Mouse (Mus musculus): ENCODE measurements at regions not wholly inside any gene's neighbourhood (a gene's known extent, or its start where the extent isn't known, plus 50 kb on each side); places are given as distances from the start of the nearest gene placed in this dataset.

DNA sequence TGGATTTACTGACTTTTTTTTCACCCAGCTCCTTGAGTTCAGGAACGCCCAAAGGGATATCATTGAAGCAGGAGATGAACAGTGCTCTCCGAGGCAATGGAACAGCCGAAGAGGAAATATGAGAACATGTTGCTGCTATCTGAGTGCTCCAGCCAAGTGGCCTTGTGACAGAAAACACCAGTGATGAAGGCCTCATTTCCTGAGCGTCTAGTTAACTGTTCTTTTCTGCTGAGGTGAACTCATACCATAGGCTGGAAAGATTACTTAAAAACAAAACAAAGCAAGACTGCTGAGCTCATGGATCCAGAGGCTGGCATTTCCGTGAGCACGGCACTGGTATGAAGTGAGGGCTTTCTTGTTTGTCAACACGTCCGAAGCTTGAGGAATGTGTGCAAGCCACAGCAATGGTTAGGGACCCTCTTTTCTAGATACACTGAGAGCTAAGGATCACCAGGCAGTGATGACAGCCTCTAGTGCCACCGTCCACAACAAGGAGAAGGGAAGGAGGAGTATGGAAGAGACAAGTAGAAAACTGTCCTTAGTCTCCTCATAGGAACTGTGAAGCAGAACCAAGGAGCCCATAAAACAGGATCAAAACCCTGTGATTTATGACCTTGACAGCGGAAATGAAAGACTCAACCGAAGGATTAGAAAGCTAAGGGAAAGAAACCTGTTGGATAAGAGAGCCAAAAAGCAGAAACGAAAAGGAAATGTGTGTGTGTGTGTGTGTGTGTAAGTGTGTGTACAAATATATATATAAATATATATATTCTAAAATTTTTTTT lies 200.4 kb downstream of the Fam43a start:
- peak in 1 of 2 experiments; percentile 66 for DNase-seq

DNA sequence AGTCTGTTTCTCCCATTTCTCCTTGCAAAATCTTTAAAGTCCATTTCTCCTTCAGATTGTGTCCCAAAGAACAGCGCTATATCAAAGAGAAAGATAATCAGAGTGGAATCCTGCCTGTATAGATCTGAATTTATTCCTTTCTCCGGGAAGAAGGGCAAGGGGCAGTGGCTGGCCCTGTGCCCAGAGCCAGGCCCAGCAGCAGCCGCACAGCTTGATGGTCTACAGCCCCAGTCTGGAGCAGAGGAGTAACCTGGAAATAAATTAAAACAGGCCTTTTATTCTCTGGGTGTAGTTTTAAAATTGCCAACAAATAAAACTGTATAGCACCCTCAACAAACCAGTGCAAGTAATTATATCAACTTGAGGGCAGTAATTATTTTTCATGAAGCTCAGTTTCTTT lies 204.5 kb downstream of the Fam43a start:
- no peak for DNase-seq

DNA sequence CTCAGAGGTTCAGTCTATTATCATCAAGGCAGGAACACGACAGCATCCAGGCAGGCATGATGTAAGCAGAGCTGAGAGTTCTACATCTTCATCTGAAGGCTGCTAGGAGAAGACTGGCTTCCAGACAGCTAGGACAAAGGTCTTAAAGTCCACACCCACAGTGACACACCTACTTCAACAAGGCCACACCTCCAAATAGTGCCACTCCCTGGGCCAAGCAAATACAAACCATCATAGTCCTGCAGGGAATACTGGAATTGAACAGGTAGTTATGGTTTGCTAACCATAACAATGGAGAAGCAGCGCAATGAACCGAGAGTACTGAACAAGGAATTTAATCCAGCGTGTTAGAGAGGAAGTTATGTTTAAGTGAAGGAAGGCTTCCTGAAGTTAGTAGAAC lies 206.7 kb downstream of the Fam43a start:
- peak in 1 of 2 experiments; percentile 0 for DNase-seq

GRCm38 (mm10) chr16:30818541-30819120 lies 219.1 kb downstream of the Fam43a start:
- DNase-seq: no peak

DNA sequence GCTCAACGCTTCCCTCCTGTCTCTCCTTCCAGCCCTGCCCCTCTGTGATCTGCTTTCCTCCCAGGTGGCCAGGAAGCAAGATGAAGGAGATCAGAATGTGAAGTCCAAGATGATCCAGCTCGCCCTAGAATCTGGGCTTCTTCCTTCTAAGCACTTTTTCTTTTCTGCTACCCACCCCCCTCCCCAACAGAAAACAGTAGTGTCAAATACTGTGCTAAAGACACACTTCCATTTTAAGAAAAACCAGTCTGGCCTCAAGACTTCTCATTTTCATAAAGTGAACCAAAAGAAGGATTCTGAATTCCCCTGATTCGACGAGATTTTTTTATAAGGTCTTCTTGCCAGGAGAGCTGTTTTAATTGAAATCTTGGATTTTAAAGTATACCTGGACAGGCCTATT lies 219.8 kb downstream of the Fam43a start:
- no peak for DNase-seq

DNA sequence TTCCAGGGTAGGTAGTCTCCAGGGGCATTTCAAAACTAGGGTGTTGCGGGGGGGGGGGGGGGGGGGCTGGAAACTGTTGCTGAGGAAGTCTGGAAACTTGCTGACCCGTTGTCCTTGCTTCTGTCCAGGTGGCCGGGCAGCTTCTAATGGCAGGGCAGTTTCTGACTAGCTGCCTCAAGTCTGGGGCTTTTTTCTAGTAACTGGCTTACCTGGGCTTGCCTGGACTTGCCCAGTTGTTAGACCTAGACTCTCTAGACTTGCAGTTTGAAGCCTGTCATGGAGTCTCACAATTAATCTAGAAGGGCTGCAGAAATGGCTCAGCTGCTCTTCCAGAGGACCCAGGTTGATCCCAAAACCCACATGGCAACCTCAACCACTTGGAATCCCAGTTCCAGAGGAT lies 220.7 kb downstream of the Fam43a start:
- no peak for DNase-seq

DNA sequence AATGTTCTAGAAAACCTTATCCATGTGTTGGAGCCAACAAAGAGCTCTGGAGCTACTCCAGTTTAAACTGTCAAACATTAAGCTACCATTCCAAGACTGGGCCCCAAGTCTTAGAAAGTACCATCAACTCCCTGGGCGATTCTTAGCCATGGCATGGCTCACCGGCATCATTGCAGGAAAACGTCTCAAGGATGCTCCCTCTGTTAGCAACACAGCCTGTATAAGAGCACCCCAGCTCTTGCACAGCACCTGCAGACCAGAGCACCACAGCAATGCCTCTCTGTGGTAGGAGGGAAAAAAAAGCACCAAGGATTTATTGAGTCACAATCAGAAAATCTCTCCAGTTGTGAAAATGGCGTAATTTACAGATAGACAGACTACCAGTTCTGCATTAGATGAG lies 221.2 kb downstream of the Fam43a start:
- DNase-seq: no peak

DNA sequence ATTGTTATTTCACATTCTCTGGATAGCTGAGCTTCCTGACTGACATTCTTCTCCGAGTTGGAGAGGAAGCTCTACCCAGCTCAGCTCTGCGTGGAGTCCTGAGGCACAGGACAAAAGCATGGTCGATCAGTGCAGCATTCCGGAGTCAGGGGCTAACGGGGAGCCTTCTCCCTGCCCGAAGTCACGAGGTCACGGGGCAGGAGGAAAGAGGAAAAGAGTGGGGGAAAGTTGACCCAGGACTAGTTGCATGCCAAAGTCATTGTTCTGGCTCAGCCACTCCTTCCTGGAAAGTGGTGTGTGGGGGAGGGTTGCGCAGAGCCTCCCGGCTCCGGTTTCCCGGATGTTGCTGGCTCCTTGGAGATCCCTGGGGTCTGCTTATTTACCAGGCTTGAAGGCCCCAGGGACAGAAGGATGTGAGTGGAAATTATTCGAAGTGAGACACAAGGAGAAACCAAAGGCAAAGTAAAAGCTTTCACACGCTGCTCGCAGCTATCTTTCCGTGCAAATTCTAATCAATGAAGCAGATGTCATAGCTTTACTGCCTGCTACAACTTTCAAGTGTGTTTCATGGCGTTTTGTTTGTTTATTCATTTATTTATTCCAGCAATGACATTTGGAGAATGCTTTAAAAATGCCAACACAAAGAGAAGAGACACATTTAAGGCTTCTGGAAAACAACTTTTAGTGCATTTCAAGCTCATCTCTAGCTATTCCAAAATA lies 221.8 kb downstream of the Fam43a start:
- peak; percentile 77 to 88 for DNase-seq

DNA sequence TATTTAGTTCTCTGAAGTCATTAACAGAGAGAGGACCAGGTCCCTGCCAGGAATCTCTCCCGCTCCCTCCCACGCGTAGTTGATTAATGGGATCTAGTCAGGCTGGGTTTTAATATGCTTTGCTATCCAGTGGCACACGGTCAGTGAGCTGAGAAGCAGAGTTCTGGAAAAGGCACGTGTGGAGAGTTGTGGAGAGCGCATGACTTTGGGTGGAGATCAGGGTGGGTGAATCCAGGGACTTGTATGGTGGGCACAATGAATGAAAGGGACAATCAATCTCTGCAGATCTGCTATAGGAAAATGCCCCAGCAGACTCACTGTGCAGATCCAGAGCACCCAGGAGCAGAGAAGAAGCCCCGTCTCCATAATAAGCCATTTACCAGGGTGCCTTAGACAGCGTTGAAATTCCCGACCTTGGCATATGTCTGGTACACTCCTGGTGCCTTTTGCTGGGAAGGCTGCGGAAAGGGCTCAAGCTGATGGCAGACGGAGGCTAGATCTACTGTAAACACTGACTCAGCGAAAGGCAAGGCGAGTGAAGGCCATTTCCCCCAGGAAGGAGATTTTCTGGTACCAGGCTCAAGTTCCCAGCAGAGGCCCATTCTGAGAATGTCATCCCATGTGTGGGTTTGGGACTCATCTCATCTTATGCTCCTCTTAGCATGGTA lies 222.5 kb downstream of the Fam43a start:
- peak; percentile 53 to 75 for DNase-seq

- DNase-seq: peak; percentile 31 to 43
Measured at GRCm38 (mm10) chr16:30826128-30826527, 226.6 kb downstream of the Fam43a start.

- DNase-seq: peak; percentile 46 to 56
Measured at GRCm38 (mm10) chr16:30827901-30828608, 228.5 kb downstream of the Fam43a start.

- DNase-seq: no peak
Measured at GRCm38 (mm10) chr16:30834561-30834960, 235.0 kb downstream of the Fam43a start.

DNA sequence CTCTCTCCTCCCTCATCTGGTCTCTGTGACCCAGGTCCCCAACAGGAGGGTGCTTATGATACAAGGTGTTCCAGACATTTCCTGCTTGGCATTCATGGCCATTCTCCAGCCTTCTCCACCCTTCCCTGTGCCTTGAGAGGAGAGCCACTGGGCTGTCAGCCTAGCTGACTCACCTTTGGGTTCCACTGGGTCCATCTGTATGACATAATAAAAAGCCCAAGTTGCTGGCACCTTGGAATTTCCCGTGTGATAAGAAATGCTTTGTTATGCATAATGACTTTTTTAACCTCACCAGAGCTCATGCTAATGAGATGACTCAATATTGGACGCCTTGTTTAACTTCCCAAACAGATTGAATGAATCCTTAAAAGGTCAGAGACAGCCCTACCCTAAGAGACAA lies 236.2 kb downstream of the Fam43a start:
- DNase-seq: peak in 1 of 2 experiments; percentile 65

GRCm38 (mm10) chr16:30842831-30843230 lies 238.4 kb downstream of the Xxylt1 start:
- DNase-seq: no peak

GRCm38 (mm10) chr16:30852595-30852994 lies 228.6 kb downstream of the Xxylt1 start:
- DNase-seq: no peak

DNA sequence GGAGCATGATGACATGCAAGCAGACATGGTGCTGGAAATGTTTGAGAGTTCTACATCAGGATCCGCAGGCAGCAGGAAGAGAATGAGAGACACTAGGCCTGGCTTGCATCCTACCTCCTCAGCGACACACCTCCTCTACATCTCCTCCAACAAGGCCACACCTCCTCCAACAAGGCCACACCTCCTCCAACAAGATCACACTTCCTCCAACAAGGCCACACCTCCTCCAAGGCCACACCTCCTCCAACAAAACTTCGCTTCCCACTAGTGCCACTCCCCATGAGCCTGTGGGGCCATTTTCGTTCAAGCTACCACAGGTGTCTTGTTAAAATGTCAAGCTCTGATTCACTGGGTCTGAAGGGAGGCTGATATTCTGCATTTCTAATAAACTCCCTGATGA lies 226.5 kb downstream of the Xxylt1 start:
- DNase-seq: no peak

DNA sequence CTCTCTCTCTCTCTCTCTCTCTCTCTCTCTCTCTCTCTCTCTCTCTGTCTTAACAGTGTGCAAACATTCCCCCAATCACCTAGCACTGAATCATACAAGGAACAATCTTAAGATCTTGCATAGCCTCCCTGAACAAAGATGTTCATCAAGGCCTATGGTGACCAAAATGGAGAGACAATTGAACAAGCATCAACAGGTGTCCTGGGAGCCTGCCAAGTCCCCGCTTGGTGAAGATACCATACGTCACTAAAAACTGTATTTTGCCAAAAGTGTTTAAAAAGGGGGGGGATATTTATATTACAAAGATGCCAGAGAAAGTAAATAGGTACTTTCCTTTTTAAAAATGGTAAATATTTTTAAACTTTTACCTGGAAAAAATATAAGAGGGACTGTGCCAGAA lies 223.6 kb downstream of the Xxylt1 start:
- DNase-seq: no peak

DNA sequence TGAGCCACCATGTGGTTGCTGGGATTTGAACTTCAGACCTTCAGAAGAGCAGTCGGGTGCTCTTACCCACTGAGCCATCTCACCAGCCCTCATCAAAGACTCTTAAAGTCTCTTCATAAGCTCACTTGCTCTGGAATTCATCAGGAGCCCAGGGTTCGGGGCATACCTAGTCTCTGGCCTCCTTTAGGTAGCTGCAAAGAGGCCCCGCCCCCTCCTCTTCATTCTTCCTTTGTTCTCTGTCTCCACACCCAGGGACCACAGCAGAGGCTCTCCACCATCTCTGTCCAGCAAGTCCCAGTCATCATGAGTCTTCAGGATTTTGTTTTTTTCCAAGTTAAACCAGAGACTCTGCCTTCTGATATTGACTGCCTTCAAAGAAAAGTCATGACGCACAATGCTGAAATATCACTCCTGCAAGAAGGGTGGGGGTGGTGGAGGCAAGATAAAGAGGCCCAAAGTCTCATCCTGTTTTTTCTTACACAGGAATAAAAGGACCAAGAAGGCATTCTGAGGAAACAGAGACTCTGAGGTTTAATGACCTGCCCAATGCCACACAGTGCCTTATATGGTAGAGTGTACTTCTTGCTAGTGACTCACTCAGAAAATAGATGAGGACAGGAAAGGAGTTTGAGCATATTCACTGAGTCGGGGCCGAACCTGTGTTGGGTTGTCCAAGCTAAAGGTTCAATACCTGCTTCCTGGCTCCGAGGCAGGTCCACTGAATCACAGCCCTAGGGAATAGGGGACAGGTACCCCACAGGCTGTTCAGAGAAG lies 211.9 kb downstream of the Xxylt1 start:
- no peak for DNase-seq

- DNase-seq: peak; percentile 84 to 86
Measured at GRCm38 (mm10) chr16:30870110-30870509, 211.1 kb downstream of the Xxylt1 start.

GRCm38 (mm10) chr16:30870676-30871075 lies 210.6 kb downstream of the Xxylt1 start:
- no peak for DNase-seq

DNA sequence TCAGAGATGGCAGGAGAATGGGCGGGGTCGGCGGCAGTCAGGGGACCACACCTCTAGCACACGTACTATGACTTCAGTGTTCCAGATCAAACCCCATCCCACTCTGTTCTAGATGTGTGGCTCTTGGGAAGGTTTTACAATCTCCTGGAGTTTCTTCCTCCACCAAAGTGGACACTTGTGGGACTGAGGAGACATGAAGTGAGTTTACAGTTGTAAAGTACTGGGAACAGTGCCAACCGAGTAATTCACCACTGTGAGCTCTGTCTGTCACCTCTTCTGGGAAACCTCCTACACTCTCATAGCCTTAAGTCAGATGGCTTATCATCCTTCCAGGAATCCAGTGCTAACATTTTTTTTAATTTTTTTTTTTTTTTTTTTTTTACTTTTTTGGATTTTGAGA lies 209.1 kb downstream of the Xxylt1 start:
- DNase-seq: no peak
